Mouse (Mus musculus) hindbrain, embryonic 13.5 days (tissue): ENCODE data around the gene Kat7. TPM values are rescaled to one million over a fixed set of nuclear protein-coding genes. Genes with fewer than 3 reads are reported as not detected.

ENCODE experiments used
- ATAC-seq: fragments of 200-750 bp; cut with Nextera tagmentation; 2 replicates; pipeline ENCODE4 v1.8.0; 2017; ENCODE audit warnings: moderate TSS enrichment; ENCODE audit not compliant: low FRiP score
- H3K27ac ChIP-seq: fragments of 300-500 bp; sonication (generic); 2 replicates; pipeline ENCODE4 v1.5.1; 2015; ENCODE audit warnings: inconsistent platforms, mild to moderate bottlenecking, moderate library complexity
- H3K27me3 ChIP-seq: fragments of 300-500 bp; sonication (generic); 2 replicates; pipeline ENCODE4 v1.6.1; 2015; ENCODE audit warnings: mild to moderate bottlenecking, inconsistent platforms
- H3K36me3 ChIP-seq: fragments of 300-500 bp; sonication (generic); 2 replicates; pipeline ENCODE4 v1.6.1; 2015; ENCODE audit warnings: mild to moderate bottlenecking, inconsistent platforms
- H3K4me1 ChIP-seq: fragments of 300-500 bp; sonication (generic); replicated peaks from 2 replicates; pipeline ENCODE4 v1.6.1; 2015; ENCODE audit warnings: inconsistent platforms
- H3K4me2 ChIP-seq: fragments of 300-500 bp; sonication (generic); 2 replicates; pipeline ENCODE4 v1.6.1; 2015; ENCODE audit warnings: inconsistent platforms, mild to moderate bottlenecking, moderate library complexity
- H3K4me3 ChIP-seq: fragments of 300-500 bp; sonication (generic); 2 replicates; pipeline ENCODE4 v1.5.1; 2015; ENCODE audit warnings: mild to moderate bottlenecking, inconsistent platforms
- H3K9ac ChIP-seq: fragments of 300-500 bp; sonication (generic); 2 replicates; pipeline ENCODE4 v1.6.1; 2015; ENCODE audit warnings: mild to moderate bottlenecking, inconsistent platforms
- H3K9me3 ChIP-seq: fragments of 300-500 bp; sonication (generic); 2 replicates; pipeline ENCODE4 v1.6.1; 2016; ENCODE audit warnings: inconsistent platforms
- WGBS: fragments of 180-500 bp; shearing (Covaris S2); methylation state at CpG from one replicate; pipeline ENCODE4 v1.1.7; 2015; 5-methylcytosine and 5-hydroxymethylcytosine counted together
- polyA plus RNA-seq: library from polyadenylated mRNA; unstranded; fragments of >200 nt; fragmentation: Nextera tagmentation; extraction: Ambion mirVana; gene quantifications from 2 replicates; pipeline ENCODE4 v1.2.1, GENCODE M21; 2015

The Kat7 gene
- polyA plus RNA-seq, 1 experiment from 2014 or later: 61.0 TPM

- H3K9me3 ChIP-seq: no peaks in the 10 kb centered on the region
- H3K36me3 ChIP-seq: no peaks in the 10 kb centered on the region
- peaks cover 1% of the 10 kb centered on the region for H3K27me3 ChIP-seq
- H3K4me1 ChIP-seq: peaks cover 29% of the 10 kb centered on the region
- no peak overlapping the region for H3K4me2 ChIP-seq
- ATAC-seq: no peak
- 69% methylated on average over 4 of the region's 4 CpGs for WGBS
- no peak overlapping the region for H3K4me3 ChIP-seq
- no peak overlapping the region for H3K27ac ChIP-seq
- 0 out of 2 replicates have a peak overlapping the region, but pooled peaks have one; percentile 24 for H3K9ac ChIP-seq
Observed at GRCm38 (mm10) chr11:95343180-95343579, 33.1 kb upstream of the Kat7 start.

- 35% methylated on average over 5 of the region's 5 CpGs for WGBS
- Histone ChIP-seq H3K27me3 (peaks cover 8% of the 10 kb centered on the region), H3K27ac (no peak overlapping the region), H3K9ac (no peak overlapping the region), H3K4me2 (no peak overlapping the region), H3K36me3 (no peaks in the 10 kb centered on the region), H3K4me1 (peaks cover 39% of the 10 kb centered on the region), H3K9me3 (no peaks in the 10 kb centered on the region), H3K4me3 (no peak overlapping the region)
- ATAC-seq: no peak
Observed at GRCm38 (mm10) chr11:95340664-95341063, 30.6 kb upstream of the Kat7 start.

GRCm38 (mm10) chr11:95340259-95340658 is 30.2 kb upstream of the Kat7 start:
- Histone ChIP-seq H3K27me3 (peaks cover 8% of the 10 kb centered on the region), H3K36me3 (no peaks in the 10 kb centered on the region), H3K4me2 (no peak overlapping the region), H3K9ac (no peak overlapping the region), H3K4me3 (no peak overlapping the region), H3K9me3 (no peaks in the 10 kb centered on the region), H3K27ac (no peak overlapping the region), H3K4me1 (peaks cover 37% of the 10 kb centered on the region)
- WGBS: 57% methylated on average over 1 of the region's 1 CpGs
- no peak for ATAC-seq

- peaks cover 8% of the 10 kb centered on the region for H3K27me3 ChIP-seq
- H3K4me1 ChIP-seq: peaks cover 33% of the 10 kb centered on the region
- WGBS: 17% methylated on average over 14 of the region's 14 CpGs
- H3K9me3 ChIP-seq: no peaks in the 10 kb centered on the region
- no peaks in the 10 kb centered on the region for H3K36me3 ChIP-seq
- H3K27ac ChIP-seq: peak overlapping the region; percentile 30; the same call in 1 of the 2 replicates
- no peak overlapping the region for H3K4me3 ChIP-seq
- peak overlapping the region; percentile 46; the same call in 1 of the 2 replicates for H3K9ac ChIP-seq
- no peak for ATAC-seq
- H3K4me2 ChIP-seq: peak overlapping the region; percentile 95
Observed at GRCm38 (mm10) chr11:95339471-95340021, 29.5 kb upstream of the Kat7 start.

- H3K9ac ChIP-seq: peak overlapping the region; percentile 80
- H3K27me3 ChIP-seq: peaks cover 12% of the 10 kb centered on the region
- no peak overlapping the region for H3K27ac ChIP-seq
- H3K4me3 ChIP-seq: peak overlapping the region; percentile 86
- no peaks in the 10 kb centered on the region for H3K36me3 ChIP-seq
- H3K4me1 ChIP-seq: peaks cover 33% of the 10 kb centered on the region
- 25% methylated on average over 9 of the region's 9 CpGs for WGBS
- no peaks in the 10 kb centered on the region for H3K9me3 ChIP-seq
- no peak for ATAC-seq
- H3K4me2 ChIP-seq: peak overlapping the region; percentile 95
Observed at GRCm38 (mm10) chr11:95337846-95338342, 27.8 kb upstream of the Kat7 start.

- peaks cover 33% of the 10 kb centered on the region for H3K4me1 ChIP-seq
- under 1% methylated on average over 49 of the region's 50 CpGs for WGBS
- H3K36me3 ChIP-seq: no peaks in the 10 kb centered on the region
- H3K9me3 ChIP-seq: no peaks in the 10 kb centered on the region
- ATAC-seq: peak; percentile 87
- H3K27ac ChIP-seq: no peak overlapping the region
- peaks cover 12% of the 10 kb centered on the region for H3K27me3 ChIP-seq
- peak overlapping the region; percentile 86 for H3K4me3 ChIP-seq
- peak overlapping the region; percentile 80 for H3K9ac ChIP-seq
- peak overlapping the region; percentile 95 for H3K4me2 ChIP-seq
Observed at GRCm38 (mm10) chr11:95337129-95337813, 27.2 kb upstream of the Kat7 start.

GRCm38 (mm10) chr11:95336568-95337128 is 26.6 kb upstream of the Kat7 start, which contains the start of gene Fam117a:
Fam117a (plus strand) TSS chr11:95337018.
- Histone ChIP-seq H3K4me2 (peak within 1 kb of the TSS; percentile 95), H3K27ac (no peak within 1 kb of the TSS), H3K9ac (peak within 1 kb of the TSS; percentile 80), H3K27me3 (peaks cover 12% of the 10 kb centered on the region), H3K4me3 (peak within 1 kb of the TSS; percentile 86), H3K36me3 (no peaks in the 10 kb centered on the region), H3K9me3 (no peaks in the 10 kb centered on the region), H3K4me1 (peaks cover 33% of the 10 kb centered on the region)
- 0% methylated on average over 15 of the region's 27 CpGs for WGBS
- peak; percentile 97 for ATAC-seq

GRCm38 (mm10) chr11:95334448-95335060 is 24.5 kb upstream of the Kat7 start:
- Histone ChIP-seq H3K4me2 (no peak overlapping the region), H3K27me3 (peaks cover 12% of the 10 kb centered on the region), H3K4me1 (peaks cover 22% of the 10 kb centered on the region), H3K27ac (no peak overlapping the region), H3K9ac (no peak overlapping the region), H3K36me3 (no peaks in the 10 kb centered on the region), H3K4me3 (no peak overlapping the region), H3K9me3 (no peaks in the 10 kb centered on the region)
- ATAC-seq: no peak
- 76% methylated on average over 5 of the region's 5 CpGs for WGBS

GRCm38 (mm10) chr11:95333805-95334204 is 23.8 kb upstream of the Kat7 start:
- Histone ChIP-seq H3K9me3 (no peaks in the 10 kb centered on the region), H3K27ac (no peak overlapping the region), H3K4me3 (no peak overlapping the region), H3K36me3 (no peaks in the 10 kb centered on the region), H3K9ac (no peak overlapping the region), H3K4me1 (peaks cover 14% of the 10 kb centered on the region), H3K27me3 (peaks cover 12% of the 10 kb centered on the region), H3K4me2 (no peak overlapping the region)
- WGBS: 89% methylated on average over 9 of the region's 9 CpGs
- ATAC-seq: no peak

GRCm38 (mm10) chr11:95333209-95333608 is 23.2 kb upstream of the Kat7 start:
- ATAC-seq: no peak
- H3K4me1 ChIP-seq: peaks cover 10% of the 10 kb centered on the region
- no peak overlapping the region for H3K4me2 ChIP-seq
- H3K4me3 ChIP-seq: no peak overlapping the region
- H3K9ac ChIP-seq: no peak overlapping the region
- WGBS: 70% methylated on average over 4 of the region's 4 CpGs
- peaks cover 11% of the 10 kb centered on the region for H3K27me3 ChIP-seq
- H3K36me3 ChIP-seq: no peaks in the 10 kb centered on the region
- no peaks in the 10 kb centered on the region for H3K9me3 ChIP-seq
- H3K27ac ChIP-seq: no peak overlapping the region

GRCm38 (mm10) chr11:95330662-95331061 is 20.6 kb upstream of the Kat7 start:
- Histone ChIP-seq H3K27me3 (peaks cover 14% of the 10 kb centered on the region; the same call in 1 of the 2 replicates), H3K9ac (no peak overlapping the region), H3K4me3 (no peak overlapping the region), H3K9me3 (no peaks in the 10 kb centered on the region), H3K36me3 (no peaks in the 10 kb centered on the region), H3K4me1 (no peaks in the 10 kb centered on the region), H3K4me2 (no peak overlapping the region), H3K27ac (no peak overlapping the region)
- no peak for ATAC-seq
- 68% methylated on average over 1 of the region's 1 CpGs for WGBS

- no peak for ATAC-seq
Observed at GRCm38 (mm10) chr11:95328629-95329028, 18.6 kb upstream of the Kat7 start.

More at GRCm38 (mm10) chr11:95328629-95329028, 18.6 kb upstream of the Kat7 start:
- Histone ChIP-seq H3K4me3 (no peak overlapping the region), H3K4me1 (peaks cover 9% of the 10 kb centered on the region; the same call in 1 of the 2 replicates), H3K27me3 (peaks cover 17% of the 10 kb centered on the region; the same call in 1 of the 2 replicates), H3K36me3 (no peaks in the 10 kb centered on the region), H3K9me3 (no peaks in the 10 kb centered on the region), H3K4me2 (no peak overlapping the region), H3K9ac (no peak overlapping the region), H3K27ac (no peak overlapping the region)
- WGBS: 76% methylated on average over 5 of the region's 5 CpGs
